ENCODE assay signal across 16 mouse cellular contexts in genomic region chrX:71210467-71210866, GRCm38 (mm10). TPM values are rescaled to one million over a fixed set of nuclear protein-coding genes. Genes with fewer than 3 reads are reported as not detected.
DNase-seq lines count a peak whose midpoint lies in the region; ATAC-seq lines count a peak whose summit lies in the region.
"Had no signal": no experiment of that assay in that cellular context is flagged by ENCODE, and none has a peak within 500 bp of the region (broad histone marks: within the 10 kb centered on the region; RNA-seq: fewer than 3 reads in every experiment).

Gene Mtm1 (plus strand): TSS chrX:71210767.

- no peaks in the 10 kb centered on the region for H3K27me3 ChIP-seq in hindbrain, embryonic 11.5 days (ENCODE audit: control insufficient read depth, insufficient read depth, low read length)
- H3K27me3 ChIP-seq in hindbrain, embryonic 10.5 days (ENCODE audit: insufficient read depth, poor library complexity, severe bottlenecking), result no peaks in the 10 kb centered on the region
- no peaks in the 10 kb centered on the region for H3K27me3 ChIP-seq in neural tube, embryonic 15.5 days (replicated peaks)
- H3K27me3 ChIP-seq: hindbrain, embryonic 15.5 days; limb, embryonic 12.5 days had no signal

- H3K9me3 ChIP-seq in hindbrain, embryonic 11.5 days (ENCODE audit: control insufficient read depth, low read length), result no peaks in the 10 kb centered on the region
- no peaks in the 10 kb centered on the region for H3K9me3 ChIP-seq in hindbrain, embryonic 10.5 days
- no peaks in the 10 kb centered on the region for H3K9me3 ChIP-seq in neural tube, embryonic 15.5 days (replicated peaks)
- H3K9me3 ChIP-seq: hindbrain, embryonic 15.5 days; limb, embryonic 12.5 days had no signal

- no peaks in the 10 kb centered on the region for H3K36me3 ChIP-seq in hindbrain, embryonic 11.5 days (ENCODE audit: control insufficient read depth, insufficient read depth, low read length)
- no peaks in the 10 kb centered on the region for H3K36me3 ChIP-seq in hindbrain, embryonic 10.5 days
- no peaks in the 10 kb centered on the region for H3K36me3 ChIP-seq in neural tube, embryonic 15.5 days
- H3K36me3 ChIP-seq: hindbrain, embryonic 15.5 days; limb, embryonic 12.5 days had no signal

- intact Hi-C loops in heart, postnatal 36 days (cut with DNase I), result loop anchor here (5.0 to 10.0 kb wide), 2 partner anchors 58 to 154 kb away; partner anchors contain the start of gene Mtmr1
- intact Hi-C loops in left cerebral cortex, postnatal 36 days (cut with DNase I), result no loop called here

- H3K4me2 ChIP-seq in hindbrain, embryonic 11.5 days (replicated peaks; ENCODE audit: low read depth, low read length), result no peak within 1 kb of the TSS
- no peak within 1 kb of the TSS for H3K4me2 ChIP-seq in neural tube, embryonic 15.5 days
- H3K4me2 ChIP-seq: hindbrain, embryonic 15.5 days; limb, embryonic 12.5 days had no signal

- DNase-seq in adrenal gland, adult 8-10 months, result no peak
- no peak for DNase-seq in adrenal gland, adult (ENCODE audit: inconsistent age in 2 of 2, low spot score in 1 of 2)
- peak; percentile 3 for DNase-seq in hindbrain, embryonic 11.5 days (ENCODE audit: low spot score)
- no peak for DNase-seq in hindbrain, embryonic 10.5 days (ENCODE audit: low spot score)
- DNase-seq in heart, postnatal 36 days, result no peak
- DNase-seq in left cerebral cortex, postnatal 36 days (ENCODE audit: low spot score in 2 of 2), result no peak
- DNase-seq in c-Kit-positive CD71-positive TER-119-positive erythroid progenitor cells, embryonic 14.5 days (ENCODE audit: low spot score), result no peak
- DNase-seq: cerebellum, adult 9-11 months; liver, postnatal 0 days; spleen, adult 18-20 months; thymus, adult 18-20 months had no signal

- H3K4me1 ChIP-seq in hindbrain, embryonic 11.5 days (replicated peaks; ENCODE audit: control insufficient read depth, insufficient read depth, low read length), result no peaks in the 10 kb centered on the region
- H3K4me1 ChIP-seq in hindbrain, embryonic 10.5 days (replicated peaks), result no peaks in the 10 kb centered on the region
- no peaks in the 10 kb centered on the region for H3K4me1 ChIP-seq in neural tube, embryonic 15.5 days
- H3K4me1 ChIP-seq: hindbrain, embryonic 15.5 days; limb, embryonic 12.5 days had no signal

- H3K27ac ChIP-seq in hindbrain, embryonic 11.5 days (ENCODE audit: low read depth, low read length), result no peak within 1 kb of the TSS
- H3K27ac ChIP-seq in hindbrain, embryonic 10.5 days, result no peak within 1 kb of the TSS
- no peak within 1 kb of the TSS for H3K27ac ChIP-seq in neural tube, embryonic 15.5 days (replicated peaks)
- H3K27ac ChIP-seq: hindbrain, embryonic 15.5 days; kidney, postnatal 0 days; limb, embryonic 12.5 days had no signal

- no peak within 1 kb of the TSS for H3K4me3 ChIP-seq in hindbrain, embryonic 11.5 days (ENCODE audit: low read depth, low read length)
- H3K4me3 ChIP-seq in hindbrain, embryonic 10.5 days, result no peak within 1 kb of the TSS
- no peak within 1 kb of the TSS for H3K4me3 ChIP-seq in neural tube, embryonic 15.5 days (replicated peaks)
- H3K4me3 ChIP-seq: hindbrain, embryonic 15.5 days; limb, embryonic 12.5 days; myocyte had no signal

- WGBS in hindbrain, embryonic 11.5 days, result 58% methylated on average over 1 of the region's 1 CpGs
- 76% methylated on average over 1 of the region's 1 CpGs for WGBS in hindbrain, embryonic 10.5 days
- WGBS in neural tube, embryonic 15.5 days, result 54% methylated on average over 1 of the region's 1 CpGs

- ATAC-seq in hindbrain, embryonic 11.5 days (ENCODE audit: low FRiP score), result no peak
- ATAC-seq in neural tube, embryonic 15.5 days (ENCODE audit: low FRiP score), result no peak
- ATAC-seq: liver, postnatal 0 days had no signal

- H3K9ac ChIP-seq in hindbrain, embryonic 11.5 days (ENCODE audit: low read depth, low read length), result no peak within 1 kb of the TSS
- no peak within 1 kb of the TSS for H3K9ac ChIP-seq in neural tube, embryonic 15.5 days (replicated peaks)
- H3K9ac ChIP-seq: hindbrain, embryonic 15.5 days; limb, embryonic 12.5 days; liver, postnatal 0 days had no signal

RNA-seq across cellular contexts. Expression of gene Mtm1, which starts in this region (rescaled TPM):
- 10 to 100 TPM; 19.9 to 31.3 (median 22.2) TPM for total RNA-seq in adrenal gland, adult 8-10 months (2022)
- 3.9 and 4.5 TPM in 2 replicates for polyA plus RNA-seq in hindbrain, embryonic 11.5 days (2014; fragmentation: Nextera tagmentation; extraction: Ambion mirVana)
- polyA plus RNA-seq in hindbrain, embryonic 10.5 days (2016; fragmentation: Nextera tagmentation; extraction: Ambion mirVana), result 2.8 and 3.2 TPM in 2 replicates
- total RNA-seq in heart, postnatal 36 days (2021), result 10 to 100 TPM; 20.8 to 21.4 TPM
- total RNA-seq in left cerebral cortex, postnatal 36 days (2021), result 1 to 10 TPM; 6.2 to 8.2 TPM
- 5.4 and 5.7 TPM in 2 replicates for polyA plus RNA-seq in neural tube, embryonic 15.5 days (2015; fragmentation: Nextera tagmentation; extraction: Ambion mirVana)
